Mouse (Mus musculus): ENCODE data around the gene Fbxo47.
A peak's percentile ranks its signal among the peaks of the same experiment; 100 is the strongest.

The Fbxo47 gene

DNA sequence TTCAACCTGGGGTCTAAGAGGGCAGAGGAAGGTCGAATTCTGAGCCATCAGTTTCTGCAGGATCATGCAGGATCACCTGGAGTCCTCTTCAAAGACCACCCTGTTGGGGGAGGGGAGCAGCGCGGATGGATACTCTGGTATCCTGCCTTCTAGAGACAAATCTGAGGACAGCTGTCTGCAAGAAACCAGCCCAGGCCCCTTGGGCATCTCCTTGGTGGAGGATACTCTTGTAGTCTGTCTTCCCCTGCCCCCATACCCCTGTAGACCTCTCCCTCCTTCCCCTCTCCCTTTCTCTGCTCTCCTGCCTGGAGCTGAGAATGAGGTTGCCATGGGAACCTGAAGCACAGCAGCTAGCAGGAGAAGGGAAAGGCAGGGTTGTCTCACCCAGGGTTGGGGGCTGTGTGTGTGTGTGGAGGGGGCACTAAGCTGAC lies 71.4 kb downstream of the Fbxo47 start:
- no peak for DNase-seq (ENCODE audit: low spot score in 2 of 2)

DNA sequence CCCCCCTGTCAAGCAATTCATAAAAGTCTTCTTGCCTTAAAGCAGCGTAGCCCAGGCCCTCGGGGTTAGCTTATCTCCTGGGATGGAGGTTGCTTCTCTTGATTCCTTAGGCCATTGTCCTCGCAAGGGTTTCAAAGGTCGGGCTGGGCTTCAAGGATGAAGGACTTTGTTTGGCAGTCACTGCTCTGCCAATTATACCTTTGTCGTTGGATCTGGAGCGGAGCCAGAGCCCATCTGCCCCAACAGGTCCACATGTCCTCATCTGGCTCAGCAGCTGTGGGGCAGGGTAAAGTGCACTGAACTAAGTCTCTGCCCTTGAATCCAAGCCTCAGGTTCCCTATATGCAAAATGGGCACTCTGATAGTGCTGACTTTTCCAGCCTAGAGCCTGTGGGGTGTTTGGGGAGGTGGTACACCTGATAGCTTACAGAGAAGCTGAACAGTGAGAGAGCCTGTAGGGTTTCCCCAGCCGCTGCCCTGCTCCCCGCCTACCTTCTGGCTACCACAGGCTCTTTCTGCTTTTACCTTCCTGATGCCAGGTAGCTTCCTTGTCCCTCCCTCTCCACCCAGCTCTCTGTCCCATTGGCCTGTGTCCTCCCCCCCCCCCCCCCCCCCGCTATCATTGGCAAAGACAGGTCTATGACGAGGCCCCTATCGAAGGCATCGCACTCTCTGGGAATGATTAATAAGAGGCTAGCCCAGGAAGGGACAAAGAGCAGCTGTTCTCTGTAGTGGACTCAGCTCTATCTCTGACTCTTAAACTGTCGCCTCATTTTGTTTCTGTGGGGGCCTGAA lies 72.2 kb downstream of the Fbxo47 start:
- DNase-seq (ENCODE audit: low spot score in 2 of 2), result no peak

DNA sequence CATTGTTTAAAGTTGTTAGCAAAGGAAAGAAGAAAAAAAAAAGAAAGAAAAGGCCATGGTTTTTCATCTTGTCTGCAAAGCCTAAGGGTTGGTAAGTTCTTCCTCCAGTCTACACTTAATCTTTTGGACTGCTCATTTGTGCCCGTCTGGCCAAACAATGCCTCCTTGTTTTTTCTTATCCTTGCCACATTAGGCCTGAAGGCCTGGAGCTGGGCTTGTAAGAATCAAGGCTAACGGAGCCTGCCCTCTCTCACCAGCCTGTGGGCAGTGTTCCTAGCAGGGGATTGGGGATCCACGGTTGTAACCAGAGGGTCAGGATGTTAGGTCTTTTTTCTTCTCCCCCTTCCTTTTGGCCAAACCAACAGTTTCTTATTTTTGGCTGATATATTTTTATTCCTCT lies 73.0 kb downstream of the Fbxo47 start:
- DNase-seq (ENCODE audit: low spot score in 2 of 2), result no peak

DNA sequence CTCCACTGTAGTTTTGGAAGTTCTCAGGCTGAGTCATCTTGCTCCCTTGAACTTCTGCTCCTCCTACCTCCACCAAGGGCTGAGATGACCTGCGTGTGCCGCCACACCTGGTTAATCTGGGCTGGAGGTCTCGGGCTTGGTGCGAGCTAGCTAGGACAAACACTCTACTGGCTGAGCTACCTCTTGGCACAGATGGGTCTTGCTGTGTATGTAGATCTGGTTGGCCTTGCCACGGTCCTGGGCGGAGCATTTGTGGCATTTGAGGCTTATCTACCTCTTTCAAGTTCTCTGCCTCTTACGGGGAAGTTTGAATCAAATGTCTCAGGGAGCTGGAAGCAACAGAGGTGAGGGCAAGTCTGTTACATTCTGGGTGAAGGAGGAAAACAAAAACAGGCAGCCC lies 73.6 kb downstream of the Fbxo47 start:
- DNase-seq (ENCODE audit: low spot score in 2 of 2), result no peak

DNA sequence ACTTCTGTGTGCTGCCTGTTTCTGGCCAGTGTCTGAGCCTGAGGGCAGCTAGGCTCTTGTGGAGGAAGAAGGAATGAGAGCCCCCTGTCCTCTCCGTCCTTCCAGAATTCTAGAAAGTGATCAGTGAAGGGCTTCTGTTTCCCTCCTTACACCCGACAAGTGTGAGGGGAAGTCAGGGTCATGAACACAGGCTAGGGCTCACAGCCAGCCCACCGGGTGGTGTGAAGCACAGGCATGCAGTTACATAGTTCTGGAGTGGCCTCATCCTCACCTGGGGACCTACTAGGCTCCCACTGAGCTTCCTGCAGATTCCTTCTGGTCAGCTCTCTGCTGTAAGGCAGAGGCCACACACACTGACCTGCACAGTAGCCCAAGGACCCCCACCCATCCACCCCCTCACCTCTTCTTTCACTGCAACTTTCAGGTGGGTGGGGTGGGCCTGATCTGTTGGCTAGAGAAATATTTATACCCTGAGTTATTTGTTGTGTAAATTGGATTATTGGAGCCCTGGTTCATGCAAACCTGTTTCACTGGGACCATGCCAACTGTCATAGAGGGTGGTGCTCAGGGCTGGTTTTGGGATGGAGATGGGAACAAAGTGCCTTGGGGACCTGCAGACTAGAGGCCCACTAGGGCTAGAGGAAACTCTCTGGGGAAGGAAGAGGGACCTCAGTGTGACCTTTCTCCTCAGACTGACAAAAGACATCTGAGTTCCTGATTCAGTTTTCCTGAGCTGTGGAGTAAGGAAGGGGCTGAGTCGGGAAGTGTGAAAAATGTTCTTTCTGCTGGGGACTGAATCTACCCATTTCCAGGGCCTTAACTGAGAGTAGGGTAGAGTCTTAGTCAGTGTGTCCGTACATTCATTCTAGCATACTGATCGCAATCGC lies 74.5 kb downstream of the Fbxo47 start:
- DNase-seq (ENCODE audit: low spot score in 2 of 2), result peak in 1 of 2 experiments; percentile 51

DNA sequence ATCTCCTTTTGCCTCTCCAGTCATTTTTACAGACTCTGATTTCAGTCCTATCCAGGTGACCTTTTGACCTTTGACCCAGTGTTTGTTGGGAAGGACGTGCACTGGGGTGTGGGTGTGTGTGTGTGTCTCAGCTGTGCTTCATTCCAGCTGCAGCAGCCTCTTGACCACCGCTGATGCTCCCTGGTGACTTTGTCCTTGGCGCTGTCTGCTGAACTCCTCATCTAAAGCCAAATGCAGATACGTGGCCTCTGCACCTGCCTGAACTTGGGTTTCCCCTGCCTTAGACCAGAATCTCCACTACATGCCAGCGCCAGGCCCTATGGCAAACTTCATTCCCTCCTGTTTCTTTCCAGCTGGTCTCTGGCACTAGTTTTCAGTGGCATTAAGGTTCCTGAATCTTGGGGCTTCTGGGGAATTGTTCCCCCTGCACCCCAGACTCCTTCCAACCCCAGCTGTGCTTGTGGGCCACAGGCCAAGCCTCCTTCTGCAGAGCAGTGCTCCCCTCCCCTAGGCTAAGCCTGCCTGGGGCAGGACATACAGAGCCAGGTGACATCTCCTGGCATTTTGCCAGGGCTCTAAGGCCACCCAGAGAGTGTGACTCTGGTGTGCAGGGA lies 75.2 kb downstream of the Fbxo47 start:
- DNase-seq (ENCODE audit: low spot score in 2 of 2), result peak in 1 of 2 experiments; percentile 58

DNA sequence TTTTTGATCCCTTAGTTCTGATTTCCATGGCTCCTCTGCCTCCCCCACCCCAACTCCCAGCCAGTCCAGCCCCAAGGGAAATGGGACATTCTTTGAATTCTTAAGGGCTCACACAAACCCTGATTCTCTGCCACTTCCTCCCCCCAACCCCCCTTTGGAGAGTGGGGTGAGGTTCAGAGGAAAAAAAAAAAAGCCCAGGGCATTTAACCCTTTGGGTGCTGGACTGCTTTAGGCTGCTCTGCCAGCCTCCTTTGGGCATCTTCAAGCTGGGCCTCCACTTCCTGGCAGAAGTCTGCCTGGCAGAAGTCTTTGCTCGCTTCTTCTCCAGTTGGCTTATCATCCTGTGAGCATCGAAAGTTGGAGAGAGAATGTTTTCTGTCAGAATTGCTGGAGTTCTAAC lies 75.9 kb downstream of the Fbxo47 start:
- DNase-seq (ENCODE audit: low spot score in 2 of 2), result peak in 1 of 2 experiments; percentile 54

DNA sequence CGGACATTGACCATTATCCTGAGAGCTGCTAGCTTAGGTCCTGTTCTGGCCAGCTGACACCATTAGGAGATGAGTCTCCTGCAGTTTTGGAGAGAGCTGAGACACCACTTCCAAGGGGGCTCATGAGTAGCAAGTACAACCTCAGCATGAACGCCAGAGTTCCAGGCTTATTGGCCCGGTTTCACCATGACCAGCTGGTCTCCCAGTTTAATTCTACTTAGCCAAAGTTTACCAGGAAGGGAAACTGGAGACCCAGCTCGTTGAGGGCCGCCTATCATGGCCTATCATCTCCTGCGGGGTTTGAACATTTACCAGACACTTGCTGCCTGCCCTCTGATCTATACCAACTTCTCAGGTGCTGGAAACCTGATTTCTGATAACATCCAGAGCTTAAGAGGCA lies 76.3 kb downstream of the Fbxo47 start:
- DNase-seq (ENCODE audit: low spot score in 2 of 2), result no peak

DNA sequence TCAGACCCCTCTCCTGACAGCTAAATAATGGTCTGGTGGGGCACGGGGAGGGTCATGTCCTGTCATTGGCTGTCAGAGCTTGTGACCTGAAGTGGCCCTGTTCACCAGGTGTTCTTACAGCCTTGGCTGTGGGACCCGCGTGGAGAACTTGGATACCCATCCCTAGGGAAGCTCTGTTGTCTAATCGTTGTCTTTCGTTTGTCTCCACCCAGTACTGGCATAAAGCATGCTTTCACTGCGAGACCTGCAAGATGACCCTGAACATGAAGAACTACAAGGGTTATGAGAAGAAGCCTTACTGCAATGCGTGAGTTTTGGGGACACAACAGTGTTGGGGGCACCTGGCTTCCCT lies 77.4 kb downstream of the Fbxo47 start:
- DNase-seq (ENCODE audit: low spot score in 2 of 2), result no peak

DNA sequence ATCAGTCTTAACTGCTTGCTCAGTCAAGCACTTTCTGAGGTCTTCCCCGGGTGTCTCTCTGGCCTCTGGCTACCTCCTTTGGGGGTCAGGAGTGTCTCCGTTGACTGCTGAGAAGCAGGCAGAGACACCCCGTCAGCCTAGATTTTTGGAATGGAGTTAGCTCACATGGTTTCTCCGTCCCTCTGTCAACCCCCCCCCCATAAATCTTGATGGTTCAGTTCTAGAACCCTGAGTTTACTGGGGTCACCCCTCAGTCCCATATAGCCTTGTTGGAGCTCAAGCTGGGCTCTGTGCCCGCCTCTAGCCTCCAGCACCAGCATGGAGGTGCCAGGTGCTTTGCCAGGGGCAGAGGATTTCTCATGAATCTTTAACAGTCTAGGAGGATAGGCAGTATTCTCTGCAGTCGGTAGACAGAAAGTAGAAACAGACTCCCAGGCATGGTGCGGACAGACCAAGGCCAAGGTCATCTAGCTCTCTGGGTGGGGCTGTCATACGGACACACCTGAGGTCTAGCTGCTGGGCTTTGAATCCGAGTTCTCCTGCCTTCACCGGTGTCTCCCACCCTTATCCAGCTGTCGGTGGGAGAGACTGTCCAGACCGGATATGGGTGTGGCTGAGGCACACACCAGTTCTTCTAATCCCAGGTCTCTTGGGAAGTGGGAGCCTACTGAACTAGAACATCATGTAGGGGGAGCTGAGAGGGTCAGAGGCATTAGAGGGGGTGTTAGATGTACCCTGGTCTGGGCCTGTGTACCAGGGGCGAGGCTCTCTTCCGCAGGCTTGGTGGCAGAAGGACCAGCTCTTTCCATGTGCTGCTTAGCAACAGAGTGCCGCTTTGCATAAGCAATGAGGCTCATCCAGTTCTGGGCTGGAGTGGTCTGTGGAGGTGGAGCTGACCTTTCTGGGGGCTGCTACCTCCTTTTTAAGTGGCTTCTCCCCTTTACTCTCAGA lies 78.0 kb downstream of the Fbxo47 start:
- DNase-seq (ENCODE audit: low spot score in 2 of 2), result peak in 1 of 2 experiments; percentile 55

DNA sequence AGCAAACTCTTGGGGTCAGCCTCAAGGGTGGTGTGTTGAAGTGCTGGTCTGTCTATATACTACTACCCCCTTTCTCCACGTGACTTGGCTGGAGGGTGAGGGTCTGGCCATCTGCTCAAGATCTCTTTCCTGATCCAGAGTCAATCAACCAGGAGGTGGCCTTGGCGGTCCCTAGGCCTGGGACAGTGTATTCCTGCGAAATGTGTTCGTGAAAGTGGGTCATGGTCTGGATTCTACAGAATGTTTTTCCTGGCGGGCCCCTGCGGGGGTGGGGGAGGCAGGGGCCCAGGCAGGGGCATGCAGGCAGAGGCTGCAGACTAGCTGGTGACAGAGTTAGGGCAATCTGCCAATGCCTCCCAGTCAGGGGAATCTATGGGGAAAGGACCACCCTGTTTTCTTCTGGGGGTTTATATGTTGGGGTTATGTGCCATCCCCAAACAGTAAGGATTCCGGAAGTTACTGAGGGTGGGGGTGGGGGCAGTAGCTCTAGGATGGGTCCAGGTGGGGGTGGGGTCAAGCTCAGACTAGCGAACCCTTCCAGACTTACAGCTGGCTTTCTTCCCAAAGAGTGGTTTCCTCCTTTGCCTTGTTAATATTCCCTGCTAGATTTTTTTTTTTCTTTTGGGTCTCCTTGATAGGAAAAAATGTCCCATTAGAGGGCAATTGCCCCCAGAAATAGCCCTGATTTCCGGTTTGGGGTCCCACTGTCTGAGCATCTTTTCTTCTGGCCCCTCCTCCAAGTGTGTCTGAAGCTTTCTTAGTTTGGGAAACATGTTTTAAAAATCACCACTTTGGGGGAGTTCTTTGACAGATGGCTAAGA lies 78.9 kb downstream of the Fbxo47 start:
- peak in 1 of 2 experiments; percentile 58 for DNase-seq (ENCODE audit: low spot score in 2 of 2)

DNA sequence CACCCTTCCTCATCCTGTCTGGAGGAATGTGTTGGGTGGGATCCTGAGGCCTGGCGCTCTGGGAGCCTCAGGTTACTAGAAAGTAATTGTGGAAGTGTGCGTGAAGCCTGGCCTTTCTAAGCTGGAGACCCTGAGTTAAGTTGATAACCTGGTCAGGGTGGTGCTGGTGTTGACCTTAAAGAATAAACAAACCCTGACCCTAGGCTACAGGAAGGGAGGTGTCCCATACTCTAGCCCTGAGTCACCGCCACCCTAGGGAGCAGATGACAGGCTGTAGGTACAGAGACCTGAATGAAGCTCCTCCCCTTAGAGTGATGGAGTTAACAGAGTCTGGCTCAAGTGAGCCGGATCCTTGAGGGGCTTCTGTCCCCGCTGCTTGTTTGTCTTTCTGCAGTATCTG lies 80.1 kb downstream of the Fbxo47 start:
- DNase-seq (ENCODE audit: low spot score in 2 of 2), result no peak

Measured in spleen, postnatal 4 days (tissue).